Mouse (Mus musculus): ENCODE results near the gene Hsp90aa1. TPM values are rescaled to one million over a fixed set of nuclear protein-coding genes. Genes with fewer than 3 reads are reported as not detected.
"Not testable (repeated sequence)": the region's sequence is repeated elsewhere in the genome, so short reads cannot be mapped to it uniquely, and the experiment has no call there.

Gene Hsp90aa1
- polyA plus RNA-seq (2015; fragmentation: Nextera tagmentation; extraction: Ambion mirVana): 1,449 and 1,477 TPM in 2 replicates

GRCm38 (mm10) chr12:110702556-110702955 lies at the start of gene Hsp90aa1:
Gene Hsp90aa1 (minus strand): TSS chr12:110702728.
- Histone ChIP-seq H3K36me3 (replicated peaks) (no peaks in the 10 kb centered on the region), H3K4me3 (no peak within 1 kb of the TSS), H3K9ac (no peak within 1 kb of the TSS), H3K4me1 (peaks cover 19% of the 10 kb centered on the region), H3K27me3 (replicated peaks) (no peaks in the 10 kb centered on the region), H3K4me2 (no peak within 1 kb of the TSS), H3K9me3 (no peaks in the 10 kb centered on the region), H3K27ac (no peak within 1 kb of the TSS)
- 53% methylated on average over 4 of the region's 4 CpGs for WGBS
- ATAC-seq (replicated peaks): no peak

GRCm38 (mm10) chr12:110750770-110751439 lies 48.4 kb upstream of the Hsp90aa1 start:
- Histone ChIP-seq H3K27me3 (replicated peaks) (no peaks in the 10 kb centered on the region), H3K4me2 (no peak overlapping the region), H3K36me3 (replicated peaks) (no peaks in the 10 kb centered on the region), H3K4me1 (no peaks in the 10 kb centered on the region), H3K9ac (no peak overlapping the region), H3K27ac (no peak overlapping the region), H3K9me3 (no peaks in the 10 kb centered on the region), H3K4me3 (no peak overlapping the region)
- no peak for ATAC-seq (replicated peaks)
- WGBS: 83% methylated on average over 10 of the region's 10 CpGs

GRCm38 (mm10) chr12:110738158-110738921 lies 35.8 kb upstream of the Hsp90aa1 start:
- peaks cover 6% of the 10 kb centered on the region; the same call in 1 of the 2 replicates for H3K27me3 ChIP-seq (replicated peaks)
- H3K36me3 ChIP-seq (replicated peaks): no peaks in the 10 kb centered on the region
- no peaks in the 10 kb centered on the region for H3K9me3 ChIP-seq
- peaks cover 26% of the 10 kb centered on the region for H3K4me1 ChIP-seq
- H3K4me2 ChIP-seq: peak overlapping the region; percentile 81
- H3K4me3 ChIP-seq: peak overlapping the region; percentile 82
- WGBS: under 1% methylated on average over 72 of the region's 72 CpGs
- peak overlapping the region; percentile 88 for H3K9ac ChIP-seq
- H3K27ac ChIP-seq: peak overlapping the region; percentile 87
- peak; percentile 79 for ATAC-seq (replicated peaks)

GRCm38 (mm10) chr12:110737170-110738157 lies 34.9 kb upstream of the Hsp90aa1 start, which contains the start of gene Wdr20:
Gene Wdr20 (plus strand): TSS chr12:110737944.
- H3K4me3 ChIP-seq: peak within 1 kb of the TSS; percentile 82

GRCm38 (mm10) chr12:110736641-110737040 lies 34.1 kb upstream of the Hsp90aa1 start:
- H3K36me3 ChIP-seq (replicated peaks): no peaks in the 10 kb centered on the region
- peaks cover 26% of the 10 kb centered on the region for H3K4me1 ChIP-seq
- no peak overlapping the region for H3K27ac ChIP-seq
- H3K4me2 ChIP-seq: peak overlapping the region; percentile 81
- H3K4me3 ChIP-seq: peak overlapping the region; percentile 82
- ATAC-seq (replicated peaks): no peak
- H3K9me3 ChIP-seq: no peaks in the 10 kb centered on the region
- H3K27me3 ChIP-seq (replicated peaks): peaks cover 6% of the 10 kb centered on the region; the same call in 1 of the 2 replicates
- 18% methylated on average over 4 of the region's 4 CpGs for WGBS
- H3K9ac ChIP-seq: no peak overlapping the region

More at GRCm38 (mm10) chr12:110737170-110738157, 34.9 kb upstream of the Hsp90aa1 start, which contains the start of gene Wdr20:
- ATAC-seq (replicated peaks): peak; percentile 96
- H3K4me2 ChIP-seq: peak within 1 kb of the TSS; percentile 81
- peaks cover 6% of the 10 kb centered on the region; the same call in 1 of the 2 replicates for H3K27me3 ChIP-seq (replicated peaks)
- no peaks in the 10 kb centered on the region for H3K36me3 ChIP-seq (replicated peaks)
- H3K9me3 ChIP-seq: no peaks in the 10 kb centered on the region
- 1% methylated on average over 69 of the region's 69 CpGs for WGBS
- peaks cover 26% of the 10 kb centered on the region for H3K4me1 ChIP-seq
- peak within 1 kb of the TSS; percentile 87 for H3K27ac ChIP-seq
- H3K9ac ChIP-seq: peak within 1 kb of the TSS; percentile 88

- not testable (repeated sequence) for H3K36me3 ChIP-seq (replicated peaks); H3K27me3 ChIP-seq (replicated peaks); H3K9ac ChIP-seq; H3K4me2 ChIP-seq; H3K4me3 ChIP-seq; H3K9me3 ChIP-seq; H3K4me1 ChIP-seq; ATAC-seq (replicated peaks); H3K27ac ChIP-seq
- WGBS: 96% methylated on average over 3 of the region's 3 CpGs
Observed at GRCm38 (mm10) chr12:110733254-110733653, 30.7 kb upstream of the Hsp90aa1 start.

GRCm38 (mm10) chr12:110726428-110726827 lies 23.9 kb upstream of the Hsp90aa1 start:
- Histone ChIP-seq H3K27me3 (replicated peaks) (no peaks in the 10 kb centered on the region), H3K9me3 (no peaks in the 10 kb centered on the region), H3K4me1 (no peaks in the 10 kb centered on the region), H3K4me3 (no peak overlapping the region), H3K4me2 (no peak overlapping the region), H3K27ac (no peak overlapping the region), H3K9ac (no peak overlapping the region), H3K36me3 (replicated peaks) (no peaks in the 10 kb centered on the region)
- WGBS: 48% methylated on average over 1 of the region's 1 CpGs
- no peak for ATAC-seq (replicated peaks)

GRCm38 (mm10) chr12:110725489-110725888 lies 23.0 kb upstream of the Hsp90aa1 start:
- no peak overlapping the region for H3K4me2 ChIP-seq
- no peak for ATAC-seq (replicated peaks)
- no peaks in the 10 kb centered on the region for H3K36me3 ChIP-seq (replicated peaks)
- no peaks in the 10 kb centered on the region for H3K4me1 ChIP-seq
- no peak overlapping the region for H3K9ac ChIP-seq
- no peak overlapping the region for H3K4me3 ChIP-seq
- no peaks in the 10 kb centered on the region for H3K9me3 ChIP-seq
- no peak overlapping the region for H3K27ac ChIP-seq
- WGBS: 94% methylated on average over 5 of the region's 5 CpGs
- H3K27me3 ChIP-seq (replicated peaks): no peaks in the 10 kb centered on the region

GRCm38 (mm10) chr12:110725051-110725450 lies 22.5 kb upstream of the Hsp90aa1 start:
- H3K4me2 ChIP-seq: no peak overlapping the region
- H3K27ac ChIP-seq: no peak overlapping the region
- no peaks in the 10 kb centered on the region for H3K36me3 ChIP-seq (replicated peaks)
- H3K4me3 ChIP-seq: no peak overlapping the region
- no peak overlapping the region for H3K9ac ChIP-seq
- H3K4me1 ChIP-seq: no peaks in the 10 kb centered on the region
- no peaks in the 10 kb centered on the region for H3K9me3 ChIP-seq
- H3K27me3 ChIP-seq (replicated peaks): no peaks in the 10 kb centered on the region
- WGBS: 93% methylated on average over 5 of the region's 5 CpGs
- no peak for ATAC-seq (replicated peaks)

GRCm38 (mm10) chr12:110716004-110716403 lies 13.5 kb upstream of the Hsp90aa1 start:
- no peaks in the 10 kb centered on the region for H3K27me3 ChIP-seq (replicated peaks)
- H3K9me3 ChIP-seq: no peaks in the 10 kb centered on the region
- H3K9ac ChIP-seq: no peak overlapping the region
- ATAC-seq (replicated peaks): no peak
- no peak overlapping the region for H3K27ac ChIP-seq
- no peaks in the 10 kb centered on the region for H3K36me3 ChIP-seq (replicated peaks)
- H3K4me3 ChIP-seq: no peak overlapping the region
- no peaks in the 10 kb centered on the region for H3K4me1 ChIP-seq
- WGBS: 32% methylated on average over 5 of the region's 5 CpGs
- H3K4me2 ChIP-seq: no peak overlapping the region

GRCm38 (mm10) chr12:110714215-110714614 lies 11.7 kb upstream of the Hsp90aa1 start:
- ATAC-seq (replicated peaks): no peak
- Histone ChIP-seq H3K27me3 (replicated peaks) (no peaks in the 10 kb centered on the region), H3K27ac (no peak overlapping the region), H3K9me3 (no peaks in the 10 kb centered on the region), H3K36me3 (replicated peaks) (no peaks in the 10 kb centered on the region), H3K4me3 (no peak overlapping the region), H3K4me1 (no peaks in the 10 kb centered on the region), H3K4me2 (no peak overlapping the region), H3K9ac (no peak overlapping the region)
- WGBS: 92% methylated on average over 6 of the region's 6 CpGs

- Histone ChIP-seq H3K27ac (no peak overlapping the region), H3K9me3 (no peaks in the 10 kb centered on the region), H3K4me3 (no peak overlapping the region), H3K36me3 (replicated peaks) (no peaks in the 10 kb centered on the region), H3K9ac (no peak overlapping the region), H3K27me3 (replicated peaks) (no peaks in the 10 kb centered on the region), H3K4me2 (no peak overlapping the region), H3K4me1 (no peaks in the 10 kb centered on the region)
- WGBS: 95% methylated on average over 6 of the region's 6 CpGs
- no peak for ATAC-seq (replicated peaks)
Observed at GRCm38 (mm10) chr12:110713784-110714183, 11.3 kb upstream of the Hsp90aa1 start.
